Mouse (Mus musculus) heart, embryonic 15.5 days (tissue): Measurements from ENCODE around the gene Plcb4. TPM values are rescaled to one million over a fixed set of nuclear protein-coding genes. Genes with fewer than 3 reads are reported as not detected.
A peak's percentile ranks its signal among the peaks of the same experiment; 100 is the strongest.

Experiments
- ATAC-seq: fragments of 200-750 bp; cut with Nextera tagmentation; replicated peaks from 2 replicates; pipeline ENCODE4 v1.8.0; 2017; ENCODE audit warnings: low read depth, moderate TSS enrichment; ENCODE audit not compliant: insufficient number of reproducible peaks, insufficient read depth, low FRiP score
- H3K27ac ChIP-seq: fragments of 300-500 bp; sonication (generic); 2 replicates; pipeline ENCODE4 v1.5.1; 2015; ENCODE audit warnings: mild to moderate bottlenecking, inconsistent platforms
- H3K27me3 ChIP-seq: fragments of 300-500 bp; sonication (generic); 2 replicates; pipeline ENCODE4 v1.6.1; 2015; ENCODE audit warnings: inconsistent platforms
- H3K36me3 ChIP-seq: fragments of 300-500 bp; sonication (generic); 2 replicates; pipeline ENCODE4 v1.6.1; 2015; ENCODE audit warnings: mild to moderate bottlenecking, inconsistent platforms
- H3K4me1 ChIP-seq: fragments of 300-500 bp; sonication (generic); replicated peaks from 2 replicates; pipeline ENCODE4 v1.6.1; 2015; ENCODE audit warnings: inconsistent platforms
- H3K4me2 ChIP-seq: fragments of 300-500 bp; sonication (generic); 2 replicates; pipeline ENCODE4 v1.6.1; 2015; ENCODE audit warnings: inconsistent platforms, mild to moderate bottlenecking, moderate library complexity
- H3K4me3 ChIP-seq: fragments of 300-500 bp; sonication (generic); 2 replicates; pipeline ENCODE4 v1.5.1; 2015; ENCODE audit warnings: mild to moderate bottlenecking, inconsistent platforms
- H3K9ac ChIP-seq: fragments of 300-500 bp; sonication (generic); 2 replicates; pipeline ENCODE4 v1.6.1; 2015; ENCODE audit warnings: mild to moderate bottlenecking, inconsistent platforms
- H3K9me3 ChIP-seq: fragments of 300-500 bp; sonication (generic); replicated peaks from 2 replicates; pipeline ENCODE4 v1.6.1; 2016; ENCODE audit warnings: inconsistent platforms
- WGBS: fragments of 180-500 bp; shearing (Covaris S2); methylation state at CpG from one replicate; pipeline ENCODE4 v1.1.7; 2015; ENCODE audit warnings: mixed read lengths; 5-methylcytosine and 5-hydroxymethylcytosine counted together
- polyA plus RNA-seq: library from polyadenylated mRNA; unstranded; fragments of >200 nt; fragmentation: Nextera tagmentation; extraction: Ambion mirVana; gene quantifications from 2 replicates; pipeline ENCODE4 v1.2.1, GENCODE M21; 2015

Plcb4 gene
- 33.1 and 38.8 TPM in 2 replicates for polyA plus RNA-seq

- H3K4me3 ChIP-seq: peak within 1 kb of the TSS; percentile 92
- no peaks in the 10 kb centered on the region; the same call in 1 of the 2 replicates for H3K36me3 ChIP-seq
- WGBS: under 1% methylated on average over 65 of the region's 71 CpGs
- ATAC-seq: peak; percentile 88
- no peaks in the 10 kb centered on the region for H3K27me3 ChIP-seq
- peak within 1 kb of the TSS; percentile 97 for H3K9ac ChIP-seq
- H3K4me1 ChIP-seq: peaks cover 12% of the 10 kb centered on the region
- H3K9me3 ChIP-seq: no peaks in the 10 kb centered on the region
- peak within 1 kb of the TSS; percentile 71 for H3K4me2 ChIP-seq
- peak within 1 kb of the TSS; percentile 98 for H3K27ac ChIP-seq
These were observed at the start of gene Plcb4 for GRCm38 (mm10) chr2:135658486-135659390. TSS of gene Plcb4 (plus strand) at chr2:135659011.

- Histone ChIP-seq H3K4me2 (peak overlapping the region; percentile 30; the same call in 1 of the 2 replicates), H3K27ac (no peak overlapping the region), H3K4me3 (no peak overlapping the region), H3K27me3 (no peaks in the 10 kb centered on the region), H3K9me3 (no peaks in the 10 kb centered on the region), H3K9ac (no peak overlapping the region), H3K4me1 (no peaks in the 10 kb centered on the region; the same call in 1 of the 2 replicates), H3K36me3 (no peaks in the 10 kb centered on the region)
- 32% methylated on average over 4 of the region's 4 CpGs for WGBS
- no peak for ATAC-seq
These were observed 44.1 kb upstream of the Plcb4 start for GRCm38 (mm10) chr2:135614651-135615261.

GRCm38 (mm10) chr2:135616090-135616489 is 42.7 kb upstream of the Plcb4 start:
- Histone ChIP-seq H3K27me3 (no peaks in the 10 kb centered on the region), H3K4me3 (no peak overlapping the region), H3K4me1 (no peaks in the 10 kb centered on the region; the same call in 1 of the 2 replicates), H3K9me3 (no peaks in the 10 kb centered on the region), H3K9ac (no peak overlapping the region), H3K4me2 (no peak overlapping the region), H3K27ac (no peak overlapping the region), H3K36me3 (no peaks in the 10 kb centered on the region)
- no peak for ATAC-seq
- WGBS: 69% methylated on average over 1 of the region's 1 CpGs

DNA sequence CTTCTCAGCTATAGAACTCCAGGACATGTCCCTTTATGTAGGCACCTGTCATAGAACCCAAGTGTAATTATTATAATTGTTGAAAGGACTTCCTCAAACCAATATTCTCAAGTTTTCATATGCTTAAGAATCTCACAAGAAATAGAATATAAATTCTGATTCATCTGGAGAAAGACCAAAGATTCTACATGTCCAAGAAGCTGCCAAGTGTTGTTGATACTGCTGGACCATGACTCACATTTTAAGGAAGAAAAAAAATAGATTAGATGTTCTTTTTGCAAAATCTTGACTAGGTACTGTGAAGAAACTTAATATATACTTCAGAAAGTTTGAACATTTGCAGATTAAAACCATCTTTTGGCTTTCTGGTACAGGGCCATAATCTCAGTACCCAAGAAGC is 40.3 kb upstream of the Plcb4 start:
- Histone ChIP-seq H3K36me3 (no peaks in the 10 kb centered on the region), H3K4me2 (no peak overlapping the region), H3K27me3 (no peaks in the 10 kb centered on the region), H3K4me3 (no peak overlapping the region), H3K9me3 (no peaks in the 10 kb centered on the region), H3K4me1 (no peaks in the 10 kb centered on the region; the same call in 1 of the 2 replicates), H3K9ac (no peak overlapping the region), H3K27ac (no peak overlapping the region)
- ATAC-seq: no peak

DNA sequence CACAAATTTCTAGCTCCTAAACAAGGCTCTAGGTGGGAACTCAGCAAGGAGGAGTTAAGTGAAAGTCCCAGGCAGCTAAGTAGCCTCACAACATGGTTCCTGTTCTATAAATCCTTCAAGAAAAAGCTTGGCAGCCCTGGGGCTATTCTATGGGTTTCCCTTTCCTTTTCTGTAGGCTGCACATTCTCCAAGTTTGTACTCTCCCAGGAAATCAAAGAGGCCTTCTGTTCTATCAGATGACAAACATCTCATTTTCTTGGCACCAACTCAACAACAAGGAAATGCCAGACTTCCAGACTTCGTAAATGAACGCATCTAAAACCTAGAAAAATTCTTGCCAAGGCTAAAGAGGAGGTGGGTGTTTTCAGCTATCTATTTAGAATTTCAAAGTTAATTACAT is 38.9 kb upstream of the Plcb4 start:
- Histone ChIP-seq H3K27me3 (no peaks in the 10 kb centered on the region), H3K4me3 (no peak overlapping the region), H3K36me3 (no peaks in the 10 kb centered on the region), H3K9me3 (no peaks in the 10 kb centered on the region), H3K4me1 (no peaks in the 10 kb centered on the region), H3K4me2 (no peak overlapping the region), H3K27ac (no peak overlapping the region), H3K9ac (no peak overlapping the region)
- WGBS: 36% methylated on average over 2 of the region's 2 CpGs
- no peak for ATAC-seq

DNA sequence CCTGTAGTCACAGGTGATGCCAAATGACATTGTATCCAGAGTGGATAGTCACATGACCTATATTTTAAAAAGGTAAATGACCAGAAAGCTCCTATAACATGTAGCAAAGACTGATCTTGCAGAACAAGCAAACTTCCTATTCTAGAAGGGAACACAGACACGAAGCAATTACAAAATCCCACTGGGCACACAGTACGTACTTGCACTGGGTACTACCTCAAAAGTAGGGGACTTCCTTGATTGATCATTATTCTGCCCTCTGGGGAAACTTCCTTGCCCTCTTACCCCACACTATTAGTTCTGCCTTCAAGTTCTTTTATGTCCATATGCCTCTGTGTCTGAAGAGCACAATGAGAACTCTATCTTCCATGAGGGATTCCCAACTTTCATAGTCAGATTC is 31.0 kb upstream of the Plcb4 start:
- no peak overlapping the region for H3K4me3 ChIP-seq
- no peaks in the 10 kb centered on the region for H3K36me3 ChIP-seq
- H3K9me3 ChIP-seq: no peaks in the 10 kb centered on the region
- H3K4me1 ChIP-seq: no peaks in the 10 kb centered on the region
- H3K9ac ChIP-seq: no peak overlapping the region
- H3K4me2 ChIP-seq: no peak overlapping the region
- WGBS: 79% methylated on average over 2 of the region's 2 CpGs
- H3K27ac ChIP-seq: no peak overlapping the region
- ATAC-seq: no peak
- no peaks in the 10 kb centered on the region for H3K27me3 ChIP-seq

DNA sequence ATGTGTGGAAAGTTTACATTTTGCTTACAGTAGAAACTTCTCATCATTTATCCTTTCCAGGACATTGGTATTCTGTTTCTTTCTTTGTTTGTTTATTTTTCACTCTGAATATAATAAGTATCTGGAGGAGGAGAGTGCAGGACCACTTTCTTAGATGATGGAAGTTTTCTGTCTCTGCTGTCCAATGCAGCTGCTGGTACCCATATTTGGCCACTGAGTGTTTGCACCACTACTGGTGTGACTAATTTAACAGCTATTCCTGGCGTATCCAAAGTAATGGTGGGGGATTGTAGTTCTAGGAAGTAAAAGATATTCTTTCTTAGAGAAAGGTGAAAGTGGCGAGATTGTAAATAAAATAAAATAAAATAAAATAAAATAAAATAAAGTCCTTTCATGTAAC is 21.6 kb upstream of the Plcb4 start:
- Histone ChIP-seq H3K4me1 (no peaks in the 10 kb centered on the region), H3K9ac (no peak overlapping the region), H3K9me3 (no peaks in the 10 kb centered on the region), H3K27ac (no peak overlapping the region), H3K4me2 (no peak overlapping the region), H3K27me3 (no peaks in the 10 kb centered on the region), H3K4me3 (no peak overlapping the region), H3K36me3 (no peaks in the 10 kb centered on the region)
- no peak for ATAC-seq
- WGBS: 67% methylated on average over 2 of the region's 2 CpGs

- 68% methylated on average over 1 of the region's 1 CpGs for WGBS
- no peaks in the 10 kb centered on the region for H3K27me3 ChIP-seq
- no peak overlapping the region for H3K4me2 ChIP-seq
- no peak overlapping the region for H3K9ac ChIP-seq
- no peaks in the 10 kb centered on the region for H3K4me1 ChIP-seq
- no peak overlapping the region for H3K27ac ChIP-seq
- H3K4me3 ChIP-seq: no peak overlapping the region
- H3K36me3 ChIP-seq: no peaks in the 10 kb centered on the region
- no peak for ATAC-seq
- H3K9me3 ChIP-seq: peaks cover 8% of the 10 kb centered on the region; the same call in 1 of the 2 replicates
These were observed 17.8 kb upstream of the Plcb4 start for GRCm38 (mm10) chr2:135641002-135641401.

DNA sequence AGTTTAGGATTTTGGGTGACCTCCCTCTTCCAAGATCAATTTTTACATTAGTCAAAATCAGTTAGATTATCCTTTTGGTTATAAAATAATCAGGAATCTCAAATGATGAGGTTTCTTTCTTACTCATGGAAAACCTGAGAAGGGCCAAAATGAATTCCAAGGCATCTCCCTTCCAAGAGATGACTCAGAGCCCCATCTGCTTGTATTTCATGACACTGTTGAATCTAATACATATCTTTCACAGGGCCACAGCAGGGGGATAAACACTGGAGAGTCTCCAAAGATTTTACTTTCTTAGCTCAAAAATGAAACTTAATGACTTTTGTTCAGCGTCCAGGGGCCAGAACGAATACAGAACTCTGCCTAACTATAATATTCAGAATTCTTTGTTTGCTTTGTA is 17.2 kb upstream of the Plcb4 start:
- ATAC-seq: no peak
- Histone ChIP-seq H3K4me1 (no peaks in the 10 kb centered on the region), H3K9ac (no peak overlapping the region), H3K36me3 (no peaks in the 10 kb centered on the region), H3K27ac (no peak overlapping the region), H3K4me3 (no peak overlapping the region), H3K27me3 (no peaks in the 10 kb centered on the region), H3K4me2 (no peak overlapping the region), H3K9me3 (peaks cover 8% of the 10 kb centered on the region; the same call in 1 of the 2 replicates)
- WGBS: 69% methylated on average over 2 of the region's 2 CpGs

GRCm38 (mm10) chr2:135646226-135646625 is 12.6 kb upstream of the Plcb4 start:
- Histone ChIP-seq H3K4me1 (no peaks in the 10 kb centered on the region), H3K9ac (no peak overlapping the region), H3K9me3 (peaks cover 8% of the 10 kb centered on the region; the same call in 1 of the 2 replicates), H3K4me3 (no peak overlapping the region), H3K27ac (no peak overlapping the region), H3K36me3 (no peaks in the 10 kb centered on the region), H3K4me2 (no peak overlapping the region), H3K27me3 (no peaks in the 10 kb centered on the region)
- ATAC-seq: no peak
- 74% methylated on average over 3 of the region's 3 CpGs for WGBS

DNA sequence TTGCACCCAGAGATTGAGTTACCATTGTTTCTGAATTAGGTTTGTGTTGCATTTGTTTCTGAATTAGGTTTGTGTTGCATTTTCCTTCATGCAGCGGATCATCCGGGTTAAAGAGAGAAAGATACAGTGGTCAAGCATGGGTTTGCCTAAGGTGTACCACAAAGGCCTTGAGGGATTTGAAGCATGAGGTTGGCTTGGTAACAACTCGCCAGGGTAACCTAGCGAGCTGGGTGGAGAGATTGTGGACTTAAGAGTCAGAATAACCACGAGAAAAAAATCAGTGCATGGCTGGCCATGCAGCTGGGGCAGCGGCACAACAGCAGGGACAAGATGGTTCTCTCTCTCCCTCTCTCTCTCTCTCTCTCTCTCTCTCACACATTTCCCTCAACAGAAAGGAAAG is 12.2 kb upstream of the Plcb4 start:
- H3K4me3 ChIP-seq: no peak overlapping the region
- H3K4me1 ChIP-seq: no peaks in the 10 kb centered on the region
- no peaks in the 10 kb centered on the region for H3K27me3 ChIP-seq
- no peak overlapping the region for H3K4me2 ChIP-seq
- no peaks in the 10 kb centered on the region for H3K36me3 ChIP-seq
- H3K27ac ChIP-seq: no peak overlapping the region
- no peak overlapping the region for H3K9ac ChIP-seq
- H3K9me3 ChIP-seq: peaks cover 8% of the 10 kb centered on the region; the same call in 1 of the 2 replicates
- ATAC-seq: no peak
- 88% methylated on average over 6 of the region's 6 CpGs for WGBS
